ENCODE assay signal across 15 mouse cellular contexts in the genomic region with DNA sequence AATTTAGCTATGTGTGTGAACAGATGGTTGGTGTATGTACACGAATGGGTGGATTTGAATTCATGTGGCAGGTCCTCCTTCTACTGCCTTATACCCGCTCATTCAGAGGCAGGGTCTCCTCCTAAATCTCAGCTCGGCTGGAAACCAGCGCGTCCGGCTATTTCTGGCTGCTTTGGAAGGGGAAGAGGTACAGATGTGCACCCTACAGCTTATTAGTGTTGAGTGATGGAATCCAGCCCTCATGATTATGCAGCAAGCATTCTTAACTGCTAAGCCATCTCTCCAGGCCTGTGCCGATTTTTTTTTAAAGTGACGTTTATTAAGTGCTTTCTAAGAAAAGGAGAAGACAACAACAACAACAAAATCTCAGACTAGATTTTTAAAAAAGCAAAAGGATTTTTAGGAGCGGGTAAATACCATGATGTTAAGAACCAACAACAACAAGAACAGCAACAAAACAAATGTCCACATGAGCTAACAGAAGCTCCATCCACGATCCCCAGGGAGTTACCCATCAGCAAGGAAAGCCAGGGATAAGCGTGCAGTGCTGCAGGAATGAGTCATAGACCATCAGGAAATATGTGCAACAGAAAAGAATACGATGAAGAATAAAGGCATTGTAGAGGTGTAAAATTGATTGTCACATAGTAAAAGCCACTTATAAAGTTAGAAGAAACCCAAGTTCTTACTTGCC.
DNase-seq lines count a peak whose midpoint lies in the region; ATAC-seq lines count a peak whose summit lies in the region.
"Had no signal": no experiment of that assay in that cellular context is flagged by ENCODE, and none has a peak within 500 bp of the region (broad histone marks: within the 10 kb centered on the region; RNA-seq: fewer than 3 reads in every experiment).

No protein-coding gene starts in this region.

- H3K36me3 ChIP-seq in embryonic facial prominence, embryonic 14.5 days (ENCODE audit: control insufficient read depth, insufficient read depth, low read length) = no peaks in the 10 kb centered on the region
- no peaks in the 10 kb centered on the region for H3K36me3 ChIP-seq in embryonic facial prominence, embryonic 10.5 days (replicated peaks)
- H3K36me3 ChIP-seq in heart, embryonic 14.5 days (ENCODE audit: control insufficient read depth, insufficient read depth, low read length) = no peaks in the 10 kb centered on the region
- no peaks in the 10 kb centered on the region for H3K36me3 ChIP-seq in liver, embryonic 12.5 days
- no peaks in the 10 kb centered on the region for H3K36me3 ChIP-seq in intestine, embryonic 15.5 days
- H3K36me3 ChIP-seq: hindbrain, embryonic 10.5 days had no signal

- no peaks in the 10 kb centered on the region for H3K27me3 ChIP-seq in embryonic facial prominence, embryonic 14.5 days (replicated peaks; ENCODE audit: control insufficient read depth, insufficient read depth, low read length)
- no peaks in the 10 kb centered on the region for H3K27me3 ChIP-seq in embryonic facial prominence, embryonic 10.5 days (replicated peaks; ENCODE audit: low read depth, poor library complexity, severe bottlenecking)
- no peaks in the 10 kb centered on the region for H3K27me3 ChIP-seq in heart, embryonic 14.5 days (ENCODE audit: control insufficient read depth, insufficient read depth, low read length)
- no peaks in the 10 kb centered on the region for H3K27me3 ChIP-seq in liver, embryonic 12.5 days (replicated peaks)
- H3K27me3 ChIP-seq in intestine, embryonic 15.5 days (replicated peaks) = no peaks in the 10 kb centered on the region

- H3K9me3 ChIP-seq in embryonic facial prominence, embryonic 14.5 days (ENCODE audit: control insufficient read depth, low read length) = no peaks in the 10 kb centered on the region
- no peaks in the 10 kb centered on the region for H3K9me3 ChIP-seq in embryonic facial prominence, embryonic 10.5 days
- H3K9me3 ChIP-seq in heart, embryonic 14.5 days (ENCODE audit: control insufficient read depth, low read length) = no peaks in the 10 kb centered on the region
- H3K9me3 ChIP-seq in liver, embryonic 12.5 days (replicated peaks) = no peaks in the 10 kb centered on the region
- H3K9me3 ChIP-seq in intestine, embryonic 15.5 days = no peaks in the 10 kb centered on the region
- H3K9me3 ChIP-seq: hindbrain, embryonic 10.5 days had no signal

- peak; percentile 62 for DNase-seq in embryonic facial prominence, embryonic 14.5 days (ENCODE audit: low spot score)
- no peak for DNase-seq in embryonic facial prominence, embryonic 10.5 days (ENCODE audit: low spot score)
- peak; percentile 61 for DNase-seq in brain, adult 2 months (ENCODE audit: low read depth, low spot score)
- peak; percentile 32 for DNase-seq in lung, postnatal 14 days
- no peak for DNase-seq in right cerebral cortex, postnatal 14 days
- DNase-seq: adrenal gland, postnatal 36 days; B cell, adult 2 months; cerebellum, adult 18-20 months; right cerebral cortex, postnatal 25 days had no signal

- H3K4me2 ChIP-seq in embryonic facial prominence, embryonic 14.5 days (ENCODE audit: low read depth, low read length) = no peak overlapping the region
- H3K4me2 ChIP-seq in heart, embryonic 14.5 days (ENCODE audit: low read length) = peak overlapping the region; percentile 66
- no peak overlapping the region for H3K4me2 ChIP-seq in liver, embryonic 12.5 days
- no peak overlapping the region for H3K4me2 ChIP-seq in intestine, embryonic 15.5 days (replicated peaks)
- H3K4me2 ChIP-seq: liver, embryonic 11.5 days had no signal

- ATAC-seq in embryonic facial prominence, embryonic 14.5 days (ENCODE audit: low read depth) = no peak; the same call in 1 of the 2 replicates
- peak; percentile 79 for ATAC-seq in heart, embryonic 14.5 days (ENCODE audit: insufficient number of reproducible peaks, insufficient read depth, low FRiP score, low read depth)
- ATAC-seq in liver, embryonic 12.5 days = no peak
- ATAC-seq in intestine, embryonic 15.5 days = no peak
- ATAC-seq: inflammation-experienced regulatory T-cells, adult 6 months had no signal

- 56% methylated on average over 12 of the region's 12 CpGs for WGBS in embryonic facial prominence, embryonic 14.5 days
- WGBS in embryonic facial prominence, embryonic 10.5 days = 81% methylated on average over 12 of the region's 12 CpGs
- WGBS in heart, embryonic 14.5 days = 16% methylated on average over 12 of the region's 12 CpGs
- WGBS in liver, embryonic 12.5 days (ENCODE audit: insufficient replicate concordance) = 65% methylated on average over 12 of the region's 12 CpGs
- 52% methylated on average over 12 of the region's 12 CpGs for WGBS in intestine, embryonic 15.5 days

- no peak overlapping the region for H3K9ac ChIP-seq in embryonic facial prominence, embryonic 14.5 days (ENCODE audit: low read depth, low read length)
- peak overlapping the region; percentile 44; the same call in 1 of the 2 replicates for H3K9ac ChIP-seq in heart, embryonic 14.5 days (ENCODE audit: low read length)
- H3K9ac ChIP-seq in liver, embryonic 12.5 days = no peak overlapping the region
- no peak overlapping the region for H3K9ac ChIP-seq in intestine, embryonic 15.5 days

- H3K27ac ChIP-seq in embryonic facial prominence, embryonic 14.5 days (replicated peaks; ENCODE audit: low read depth, low read length) = no peak overlapping the region
- H3K27ac ChIP-seq in embryonic facial prominence, embryonic 10.5 days (replicated peaks) = no peak overlapping the region
- peak overlapping the region; percentile 87 to 94 for H3K27ac ChIP-seq in heart, embryonic 14.5 days (replicated peaks in 1 of 2; ENCODE audit: control insufficient read depth in 1 of 2, insufficient read depth in 1 of 2, low read depth in 2 of 2, low read length in 2 of 2)
- no peak overlapping the region for H3K27ac ChIP-seq in liver, embryonic 12.5 days
- no peak overlapping the region for H3K27ac ChIP-seq in intestine, embryonic 15.5 days
- H3K27ac ChIP-seq: hindbrain, embryonic 10.5 days had no signal

- H3K4me3 ChIP-seq in embryonic facial prominence, embryonic 14.5 days (ENCODE audit: low read depth, low read length) = no peak overlapping the region
- H3K4me3 ChIP-seq in embryonic facial prominence, embryonic 10.5 days = no peak overlapping the region
- peak overlapping the region in 1 of 2 experiments; percentile 18; a peak in 2 of 4 replicates for H3K4me3 ChIP-seq in heart, embryonic 14.5 days (ENCODE audit: control insufficient read depth in 1 of 2, insufficient read depth in 1 of 2, low read depth in 1 of 2, low read length in 2 of 2)
- H3K4me3 ChIP-seq in liver, embryonic 12.5 days = no peak overlapping the region
- no peak overlapping the region for H3K4me3 ChIP-seq in intestine, embryonic 15.5 days (replicated peaks)
- H3K4me3 ChIP-seq: hindbrain, embryonic 10.5 days had no signal

- no peaks in the 10 kb centered on the region for H3K4me1 ChIP-seq in embryonic facial prominence, embryonic 14.5 days (ENCODE audit: control insufficient read depth, insufficient read depth, low read length)
- peaks cover 9% of the 10 kb centered on the region for H3K4me1 ChIP-seq in embryonic facial prominence, embryonic 10.5 days
- H3K4me1 ChIP-seq in heart, embryonic 14.5 days (ENCODE audit: control insufficient read depth in 2 of 2, insufficient read depth in 2 of 2, low read length in 2 of 2) = peaks cover 13 to 32% of the 10 kb centered on the region in 2 experiments
- H3K4me1 ChIP-seq in liver, embryonic 12.5 days = no peaks in the 10 kb centered on the region
- H3K4me1 ChIP-seq in intestine, embryonic 15.5 days (replicated peaks) = peaks cover 10% of the 10 kb centered on the region; the same call in 1 of the 2 replicates

Comparison
In these comparisons a context has a peak if more than half of its experiments do, and no peak if none do; other contexts are left out.
1. DNase-seq: peak in embryonic facial prominence, embryonic 14.5 days (single experiment), brain, adult 2 months (single experiment) and lung, postnatal 14 days (single experiment); none in embryonic facial prominence, embryonic 10.5 days (single experiment) and right cerebral cortex, postnatal 14 days (single experiment).
2. H3K27ac ChIP-seq: peak in heart, embryonic 14.5 days (2 of 2); none in embryonic facial prominence, embryonic 14.5 days (single experiment), embryonic facial prominence, embryonic 10.5 days (single experiment), liver, embryonic 12.5 days (single experiment) and intestine, embryonic 15.5 days (single experiment).